Mouse (Mus musculus): Measurements from ENCODE around the gene Stx5a. TPM values are rescaled to one million over a fixed set of nuclear protein-coding genes. Genes with fewer than 3 reads are reported as not detected.
"Not testable (repeated sequence)": the region's sequence is repeated elsewhere in the genome, so short reads cannot be mapped to it uniquely, and the experiment has no call there.

Stx5a gene
- total and polyA plus RNA-seq, 2 experiments from 2014 or later: 95.3 to 110 TPM

DNA sequence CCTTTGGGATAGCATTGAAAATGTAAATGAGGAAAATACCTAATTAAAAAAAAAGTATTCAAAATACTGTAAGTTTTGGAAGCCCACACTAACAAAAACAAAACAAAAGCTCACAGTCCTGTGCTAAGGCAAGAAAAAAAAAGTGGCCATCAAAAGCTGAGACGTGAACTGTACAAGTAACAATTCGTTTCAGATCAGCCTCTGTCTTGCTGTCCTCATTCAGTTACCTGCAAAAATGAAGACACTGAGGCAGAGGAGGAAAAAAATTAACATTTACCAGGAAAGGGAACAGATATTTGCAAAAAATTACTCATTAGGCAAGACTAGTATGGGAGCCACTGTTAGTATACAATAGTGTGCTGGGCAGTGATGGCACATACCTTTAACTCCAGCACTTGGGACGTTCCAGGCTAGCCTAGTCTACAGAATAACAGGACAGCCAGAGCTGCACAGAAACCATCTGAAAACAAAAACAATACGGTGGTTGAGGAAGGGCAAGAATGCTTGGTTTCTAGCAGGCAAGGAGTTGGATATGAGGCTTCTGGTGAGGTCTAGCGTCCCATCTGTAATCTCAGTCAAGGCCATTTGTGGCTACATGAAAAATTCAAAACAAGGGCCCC, 13.6 kb upstream of the Stx5a start:
- DNase-seq (ENCODE audit: low spot score): no peak
- Histone ChIP-seq H3K27ac (no peak overlapping the region), H3K9ac (replicated peaks; ENCODE audit: low read length) (no peak overlapping the region), H3K4me1 (ENCODE audit: insufficient read depth, low read length) (peaks cover 7% of the 10 kb centered on the region; the same call in 1 of the 2 replicates), H3K4me3 (ENCODE audit: low read length) (no peak overlapping the region), H3K9me3 (ENCODE audit: low read length) (no peaks in the 10 kb centered on the region), H3K27me3 (ENCODE audit: insufficient read depth, low read length) (no peaks in the 10 kb centered on the region), H3K4me2 (ENCODE audit: low read depth, low read length) (no peak overlapping the region), H3K36me3 (ENCODE audit: insufficient read depth, low read length) (peaks cover 22% of the 10 kb centered on the region)
- ATAC-seq: no peak
- WGBS: 21% methylated on average over 5 of the region's 5 CpGs
- no peak for TF ChIP-seq CTCF (IDR thresholded peaks at IDR 0.05; ENCODE audit: low read depth)

DNA sequence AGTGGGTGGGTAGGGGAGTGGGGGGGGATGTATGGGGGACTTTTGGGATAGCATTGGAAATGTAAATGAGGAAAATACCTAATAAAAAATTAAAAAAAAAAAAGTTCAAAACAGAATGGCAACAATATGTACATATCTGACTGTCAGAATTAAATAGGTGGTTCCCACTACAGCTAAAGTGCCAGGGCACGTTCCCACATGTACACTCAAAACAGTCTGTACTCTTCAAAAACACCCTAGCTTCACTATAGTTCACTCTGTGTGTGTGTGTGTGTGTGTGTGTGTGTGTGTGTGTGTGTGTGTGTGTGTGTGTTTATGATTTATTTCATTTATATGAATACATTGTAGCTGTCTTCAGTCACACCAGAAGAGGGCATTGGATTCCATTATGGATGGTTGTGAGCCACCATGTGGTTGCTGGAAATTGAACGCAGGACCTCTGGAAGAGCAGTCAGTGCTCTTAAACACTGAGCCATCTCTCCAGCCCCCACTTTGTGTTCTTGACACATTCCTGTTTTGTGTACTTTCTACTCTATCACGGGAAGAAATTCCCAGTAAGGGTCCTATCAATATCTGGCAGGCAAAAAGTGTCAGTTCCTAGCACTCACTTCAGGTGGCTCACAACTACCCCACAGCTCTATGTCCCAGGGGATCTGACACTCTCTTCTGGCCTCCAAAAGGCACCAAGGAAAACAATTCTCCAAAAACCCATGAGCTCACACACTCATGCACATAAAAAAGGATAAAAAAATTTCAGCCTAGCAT, 12.7 kb upstream of the Stx5a start:
- H3K27ac ChIP-seq; DNase-seq (ENCODE audit: low spot score); ATAC-seq; H3K4me1 ChIP-seq (ENCODE audit: insufficient read depth, low read length); H3K4me2 ChIP-seq (ENCODE audit: low read depth, low read length); H3K9me3 ChIP-seq (ENCODE audit: low read length); H3K9ac ChIP-seq (replicated peaks; ENCODE audit: low read length); H3K4me3 ChIP-seq (ENCODE audit: low read length); H3K27me3 ChIP-seq (ENCODE audit: insufficient read depth, low read length): not testable (repeated sequence)
- 44% methylated on average over 3 of the region's 3 CpGs for WGBS
- peaks cover 22% of the 10 kb centered on the region for H3K36me3 ChIP-seq (ENCODE audit: insufficient read depth, low read length)

DNA sequence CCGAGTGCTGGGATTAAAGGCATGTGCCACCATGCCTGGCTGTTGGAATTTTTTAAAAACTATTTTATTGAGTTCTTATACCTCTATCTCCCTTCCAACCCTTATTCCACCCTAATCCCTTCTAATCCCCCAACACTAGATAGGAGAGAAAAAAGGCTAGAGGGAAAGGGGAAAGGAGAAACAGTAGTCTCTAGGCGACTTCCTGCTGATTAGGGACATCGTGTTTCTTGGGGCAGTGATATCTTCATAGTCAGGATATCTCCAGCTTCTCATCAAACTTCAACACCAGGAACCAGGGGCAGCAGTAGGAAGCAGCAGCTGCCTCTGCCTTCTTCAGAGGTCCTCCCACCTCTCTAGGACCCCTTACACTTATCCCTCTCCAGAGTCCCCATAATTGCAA, 6.9 kb upstream of the Stx5a start:
- H3K4me1 ChIP-seq (ENCODE audit: insufficient read depth, low read length): peaks cover 3% of the 10 kb centered on the region; the same call in 1 of the 2 replicates
- DNase-seq (ENCODE audit: low spot score): no peak
- no peak overlapping the region for H3K4me2 ChIP-seq (ENCODE audit: low read depth, low read length)
- no peak overlapping the region for H3K27ac ChIP-seq
- 77% methylated on average over 3 of the region's 3 CpGs for WGBS
- no peak for TF ChIP-seq CTCF (IDR thresholded peaks at IDR 0.05; ENCODE audit: low read depth)
- no peak for ATAC-seq
- H3K36me3 ChIP-seq (ENCODE audit: insufficient read depth, low read length): peaks cover 13% of the 10 kb centered on the region
- H3K4me3 ChIP-seq (ENCODE audit: low read length): no peak overlapping the region
- H3K9ac ChIP-seq (replicated peaks; ENCODE audit: low read length): no peak overlapping the region
- no peaks in the 10 kb centered on the region for H3K27me3 ChIP-seq (ENCODE audit: insufficient read depth, low read length)
- no peaks in the 10 kb centered on the region for H3K9me3 ChIP-seq (ENCODE audit: low read length)

GRCm38 (mm10) chr19:8735389-8736159, 5.6 kb upstream of the Stx5a start, which contains the start of gene Wdr74:
TSS of gene Wdr74 (plus strand) at chr19:8735827.
- TF ChIP-seq CTCF (IDR thresholded peaks at IDR 0.05; ENCODE audit: low read depth): no peak
- Histone ChIP-seq H3K4me1 (ENCODE audit: insufficient read depth, low read length) (peaks cover 3% of the 10 kb centered on the region; the same call in 1 of the 2 replicates), H3K36me3 (ENCODE audit: insufficient read depth, low read length) (peaks cover 22% of the 10 kb centered on the region), H3K27ac (peak within 1 kb of the TSS; percentile 71), H3K9ac (replicated peaks; ENCODE audit: low read length) (peak within 1 kb of the TSS; percentile 70), H3K4me2 (ENCODE audit: low read depth, low read length) (peak within 1 kb of the TSS; percentile 98), H3K27me3 (ENCODE audit: insufficient read depth, low read length) (no peaks in the 10 kb centered on the region), H3K4me3 (ENCODE audit: low read length) (peak within 1 kb of the TSS; percentile 91), H3K9me3 (ENCODE audit: low read length) (no peaks in the 10 kb centered on the region)
- ATAC-seq (peak; percentile 96), DNase-seq (ENCODE audit: low spot score) (peak; percentile 96)
- under 1% methylated on average over 32 of the region's 32 CpGs for WGBS

DNA sequence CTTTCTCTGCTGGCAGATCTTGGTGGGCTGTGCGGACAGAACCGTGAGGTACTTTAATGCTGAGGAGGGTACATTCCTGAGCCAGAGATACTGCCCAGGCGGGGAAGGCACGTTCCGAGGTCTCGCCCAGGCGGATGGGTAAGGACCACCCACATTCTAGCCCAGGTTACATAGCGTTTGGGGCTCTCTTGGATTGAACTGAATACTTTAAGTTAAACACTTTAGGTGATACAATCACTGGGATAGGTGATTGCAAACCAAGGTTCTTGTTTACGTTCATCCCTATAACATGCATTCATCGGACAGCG, 5.1 kb upstream of the Stx5a start:
- no peaks in the 10 kb centered on the region for H3K27me3 ChIP-seq (ENCODE audit: insufficient read depth, low read length)
- H3K9me3 ChIP-seq (ENCODE audit: low read length): no peaks in the 10 kb centered on the region
- H3K9ac ChIP-seq (replicated peaks; ENCODE audit: low read length): peak overlapping the region; percentile 70
- peaks cover 3% of the 10 kb centered on the region; the same call in 1 of the 2 replicates for H3K4me1 ChIP-seq (ENCODE audit: insufficient read depth, low read length)
- WGBS: 5% methylated on average over 11 of the region's 11 CpGs
- ATAC-seq: no peak; the same call in 1 of the 2 replicates
- peaks cover 22% of the 10 kb centered on the region for H3K36me3 ChIP-seq (ENCODE audit: insufficient read depth, low read length)
- peak overlapping the region; percentile 71; the same call in 1 of the 2 replicates for H3K27ac ChIP-seq
- peak overlapping the region; percentile 91 for H3K4me3 ChIP-seq (ENCODE audit: low read length)
- peak overlapping the region; percentile 98 for H3K4me2 ChIP-seq (ENCODE audit: low read depth, low read length)
- no peak for TF ChIP-seq CTCF (IDR thresholded peaks at IDR 0.05; ENCODE audit: low read depth)
- no peak for DNase-seq (ENCODE audit: low spot score)

- ATAC-seq: no peak
- no peaks in the 10 kb centered on the region for H3K27me3 ChIP-seq (ENCODE audit: insufficient read depth, low read length)
Observed at GRCm38 (mm10) chr19:8738911-8739310, 2.3 kb upstream of the Stx5a start.

More at GRCm38 (mm10) chr19:8738911-8739310, 2.3 kb upstream of the Stx5a start:
- 87% methylated on average over 7 of the region's 7 CpGs for WGBS
- no peak for TF ChIP-seq CTCF (IDR thresholded peaks at IDR 0.05; ENCODE audit: low read depth)
- DNase-seq (ENCODE audit: low spot score): no peak
- Histone ChIP-seq H3K4me1 (ENCODE audit: insufficient read depth, low read length) (peaks cover 6% of the 10 kb centered on the region; the same call in 1 of the 2 replicates), H3K9ac (replicated peaks; ENCODE audit: low read length) (no peak overlapping the region), H3K4me2 (ENCODE audit: low read depth, low read length) (no peak overlapping the region), H3K27ac (no peak overlapping the region), H3K9me3 (ENCODE audit: low read length) (no peaks in the 10 kb centered on the region), H3K4me3 (ENCODE audit: low read length) (no peak overlapping the region), H3K36me3 (ENCODE audit: insufficient read depth, low read length) (peaks cover 25% of the 10 kb centered on the region)
